Mouse (Mus musculus) adipocyte (in vitro differentiated cells): ENCODE data around the gene Uchl4.
A peak's percentile ranks its signal among the peaks of the same experiment; 100 is the strongest.
"Not testable (repeated sequence)": the region's sequence is repeated elsewhere in the genome, so short reads cannot be mapped to it uniquely, and the experiment has no call there.

Experiments
- DNase-seq: peaks from one replicate; pipeline ENCODE4 v3.0.0-alpha.2; 2016; ENCODE audit warnings: low spot score

Gene Uchl4

DNA sequence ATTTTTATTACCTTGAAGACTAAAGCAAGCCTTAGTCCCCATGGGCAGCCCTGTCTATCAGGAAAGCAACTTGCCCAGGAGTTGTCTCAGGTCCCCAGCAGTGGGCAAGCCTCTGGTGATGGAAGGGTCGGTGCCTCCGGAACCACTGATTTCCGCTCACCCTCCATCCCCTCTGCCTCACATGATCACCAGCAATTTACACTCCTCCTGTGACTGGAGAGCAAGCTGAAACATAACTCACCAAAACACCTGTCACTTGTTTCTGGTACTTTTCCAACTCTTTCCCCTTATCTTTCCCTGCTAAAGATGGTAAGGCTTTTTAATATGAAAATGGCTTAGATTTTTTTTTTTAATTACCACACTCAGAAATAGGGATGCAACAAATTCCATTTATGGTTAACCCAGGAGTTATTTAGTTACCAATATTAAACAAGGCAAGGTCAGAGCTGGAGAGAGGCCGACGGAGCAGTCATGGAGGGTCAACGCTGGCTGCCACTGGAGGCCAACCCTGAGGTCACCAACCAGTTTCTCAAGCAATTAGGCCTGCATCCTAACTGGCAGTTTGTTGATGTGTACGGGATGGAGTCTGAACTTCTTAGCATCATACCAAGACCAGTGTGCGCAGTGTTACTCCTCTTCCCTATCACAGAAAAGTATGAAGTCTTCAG lies at the start of gene Uchl4:
TSS of gene Uchl4 (plus strand) at position 434 of the 668 bp plus-strand sequence.
- no peak for DNase-seq

- no peak for DNase-seq
Observed at GRCm38 (mm10) chr9:64193879-64194278, 41.1 kb upstream of the Uchl4 start.

DNA sequence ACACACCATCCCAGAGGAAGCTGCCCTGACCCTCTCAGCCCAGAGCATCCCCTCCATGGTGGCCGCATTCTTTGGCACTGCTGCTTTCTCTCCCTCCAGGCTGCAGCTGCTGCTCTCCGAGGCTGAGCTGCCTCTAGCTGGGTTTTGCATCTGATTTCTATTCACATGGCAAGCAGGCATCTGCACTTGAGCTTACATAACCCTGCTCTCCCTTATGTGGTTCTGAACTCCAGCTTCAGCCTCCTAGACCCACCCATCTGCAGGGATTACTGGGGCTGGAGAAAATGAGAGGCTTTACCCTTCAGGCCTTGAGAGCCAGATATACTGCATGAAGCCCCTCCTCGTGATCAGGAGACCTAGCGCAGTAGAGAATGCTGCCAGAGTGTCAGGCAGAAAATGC lies 39.4 kb upstream of the Uchl4 start:
- no peak for DNase-seq

GRCm38 (mm10) chr9:64197524-64197923 lies 37.5 kb upstream of the Uchl4 start:
- DNase-seq = no peak

GRCm38 (mm10) chr9:64198068-64198762 lies 36.8 kb upstream of the Uchl4 start:
- DNase-seq = no peak

DNA sequence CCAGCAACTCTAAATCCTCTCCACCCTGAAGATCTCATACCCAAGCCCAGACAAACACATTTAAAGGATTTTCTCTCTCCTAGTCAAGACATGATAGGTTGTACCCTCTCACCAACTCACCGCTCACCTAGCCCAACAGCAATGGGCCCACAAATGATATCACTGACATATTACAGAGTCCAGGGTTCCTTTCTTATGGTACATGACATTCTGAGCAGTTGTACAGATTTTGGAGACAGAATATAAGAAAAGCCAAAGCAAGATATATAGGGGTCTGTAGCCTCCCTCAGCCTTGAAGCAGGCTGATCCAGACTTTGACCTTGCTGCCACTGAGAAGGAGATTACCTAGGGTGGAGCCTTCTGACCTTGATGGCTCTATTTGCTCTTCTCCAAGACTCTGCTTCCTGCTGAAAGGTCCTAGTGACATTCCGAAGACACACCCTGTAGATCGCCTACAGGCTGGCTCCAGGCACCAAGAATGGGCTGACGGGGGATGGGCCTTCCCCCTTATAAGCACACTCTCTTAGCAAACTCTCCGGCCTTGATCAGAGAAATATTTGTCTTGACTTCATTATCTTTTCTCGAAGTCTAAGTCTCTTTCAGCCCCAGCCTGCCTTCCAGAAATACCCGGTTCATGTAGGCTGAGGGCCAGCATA lies 36.1 kb upstream of the Uchl4 start:
- DNase-seq = not testable (repeated sequence)

- no peak for DNase-seq
Observed at GRCm38 (mm10) chr9:64199897-64200296, 35.1 kb upstream of the Uchl4 start.

DNA sequence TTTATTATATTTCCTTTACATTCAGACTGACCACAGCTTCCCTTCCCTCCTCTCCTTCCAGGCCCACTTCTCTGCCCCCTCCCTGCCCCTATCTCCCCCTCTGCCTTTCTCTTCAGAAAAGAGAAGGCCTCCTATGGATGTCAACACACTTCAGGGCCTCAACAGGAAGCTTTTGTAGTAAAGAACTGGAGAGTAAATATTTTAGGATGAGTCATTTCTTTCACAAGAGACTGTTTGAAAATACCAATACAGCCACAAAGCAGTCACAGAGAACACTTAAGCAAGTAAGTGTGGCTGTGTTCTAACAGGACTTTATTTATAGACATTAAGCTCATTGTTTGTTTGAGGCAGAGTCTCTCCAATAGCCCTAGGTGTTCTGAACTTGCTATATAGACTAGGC lies 32.7 kb upstream of the Uchl4 start:
- DNase-seq = no peak

- peak; percentile 53 for DNase-seq
Observed at GRCm38 (mm10) chr9:64202866-64203265, 32.1 kb upstream of the Uchl4 start.

DNA sequence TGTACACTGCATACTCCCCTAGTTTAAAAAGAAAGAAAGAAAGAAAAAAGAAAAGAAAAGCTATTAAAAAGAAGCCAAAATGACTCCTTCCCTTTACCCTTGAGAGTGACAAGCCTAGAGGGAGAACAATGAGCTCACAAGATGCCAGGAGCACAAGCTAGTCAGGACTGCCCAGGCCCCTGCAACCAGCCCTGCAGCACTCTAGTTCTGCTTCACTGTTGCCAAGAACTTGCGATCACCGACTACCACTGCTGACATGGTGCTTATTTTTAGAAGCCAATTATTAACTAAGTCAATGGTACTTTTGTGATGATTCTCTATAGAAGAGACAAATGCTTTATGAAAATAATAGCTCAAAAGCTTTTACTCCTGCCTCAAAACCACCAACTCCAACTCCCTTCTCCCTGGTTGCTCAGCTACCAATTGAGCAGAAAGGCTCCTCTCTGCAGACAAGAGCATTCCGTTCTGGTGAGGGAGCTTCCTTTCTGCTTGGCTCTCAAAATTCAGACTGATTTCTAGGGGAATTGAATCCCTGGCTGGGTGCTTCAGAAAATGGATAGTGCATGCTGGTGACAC lies 27.4 kb upstream of the Uchl4 start:
- DNase-seq = no peak

- no peak for DNase-seq
Observed at GRCm38 (mm10) chr9:64214452-64214851, 20.5 kb upstream of the Uchl4 start.

GRCm38 (mm10) chr9:64216090-64216489 lies 18.9 kb upstream of the Uchl4 start:
- no peak for DNase-seq

GRCm38 (mm10) chr9:64216641-64217040 lies 18.4 kb upstream of the Uchl4 start:
- no peak for DNase-seq

GRCm38 (mm10) chr9:64217887-64218286 lies 17.1 kb upstream of the Uchl4 start:
- no peak for DNase-seq

- DNase-seq = no peak
Observed at GRCm38 (mm10) chr9:64219305-64219704, 15.7 kb upstream of the Uchl4 start.

GRCm38 (mm10) chr9:64219772-64220420 lies 15.1 kb upstream of the Uchl4 start:
- no peak for DNase-seq

DNA sequence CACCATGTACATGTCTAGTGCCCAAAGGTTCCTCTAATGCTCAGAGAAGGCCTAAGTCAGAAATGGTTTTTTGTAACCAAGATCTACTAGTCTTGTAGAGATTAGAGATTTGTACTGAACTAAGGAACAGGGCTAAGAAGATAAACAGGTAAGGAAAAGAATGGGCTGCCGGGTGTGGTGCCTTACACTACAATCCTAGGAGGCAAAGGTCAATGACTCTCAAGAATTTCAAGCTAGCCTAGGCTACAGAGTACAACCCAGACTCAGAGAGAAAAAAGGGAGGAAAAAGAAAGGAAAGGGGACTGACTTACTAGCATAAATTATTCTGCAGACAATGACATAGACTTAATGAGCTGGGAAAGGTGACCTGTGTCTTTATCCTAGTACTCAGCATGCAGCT lies 14.4 kb upstream of the Uchl4 start:
- no peak for DNase-seq

- DNase-seq = no peak
Observed at GRCm38 (mm10) chr9:64221480-64221879, 13.5 kb upstream of the Uchl4 start.

- no peak for DNase-seq
Observed at GRCm38 (mm10) chr9:64222098-64222497, 12.9 kb upstream of the Uchl4 start.

- DNase-seq = no peak
Observed at GRCm38 (mm10) chr9:64225805-64226204, 9.2 kb upstream of the Uchl4 start.

- no peak for DNase-seq
Observed at GRCm38 (mm10) chr9:64227736-64228135, 7.3 kb upstream of the Uchl4 start.

- no peak for DNase-seq
Observed at GRCm38 (mm10) chr9:64228972-64229371, 6.0 kb upstream of the Uchl4 start.
